Mouse (Mus musculus) left cerebral cortex, adult 2 months (tissue): ENCODE results near the gene Fam98b. TPM values are rescaled to one million over a fixed set of nuclear protein-coding genes. Genes with fewer than 3 reads are reported as not detected.
A peak's percentile ranks its signal among the peaks of the same experiment; 100 is the strongest.

Source experiments
- DNase-seq, 2 experiments: peaks; one replicate each; pipeline ENCODE4 v3.0.0; 2021 to 2022; ENCODE audit warnings: low spot score in 2 of 2, mixed read lengths in 1 of 2; ENCODE audit errors: extremely low spot score in 1 of 2
- H3K27ac ChIP-seq: fragments of 200-600 bp; 2 replicates; pipeline ENCODE4 v1.8.1; 2022
- H3K4me3 ChIP-seq: fragments of 200-600 bp; 2 replicates; pipeline ENCODE4 v1.8.1; 2022
- CTCF ChIP-seq: fragments of 200-600 bp; IDR thresholded peaks from 2 replicates; pipeline ENCODE4 v1.8.1; 2022; ENCODE audit warnings: antibody characterized with exemption, mild to moderate bottlenecking, moderate library complexity
- intact Hi-C: fragments of 180-260 bp; cut with DNase I; formaldehyde crosslinking; loops from one replicate; pipeline ENCODE4 v1.15.1; 2025
- long read RNA-seq, 2 experiments: library from polyadenylated mRNA; stranded (forward); transcript quantifications; one replicate each; pipeline ENCODE4 v2.0.0; 2021; ENCODE audit warnings: borderline mapping rate in 2 of 2
- total RNA-seq, 2 experiments: library from RNA; stranded (reverse); gene quantifications; 2 replicates each; pipeline ENCODE4 v1.2.3; 2021

Fam98b gene
- 10 to 100 TPM; 53.6 to 54.5 TPM for total RNA-seq
- long read RNA-seq, experiment 1 = 0 reads
- long read RNA-seq, experiment 2, partial matches to known transcripts = 1 of 1 reads
- long read RNA-seq, experiment 2, other reads (novel, unspliced or antisense) = 0 of 1 reads

DNA sequence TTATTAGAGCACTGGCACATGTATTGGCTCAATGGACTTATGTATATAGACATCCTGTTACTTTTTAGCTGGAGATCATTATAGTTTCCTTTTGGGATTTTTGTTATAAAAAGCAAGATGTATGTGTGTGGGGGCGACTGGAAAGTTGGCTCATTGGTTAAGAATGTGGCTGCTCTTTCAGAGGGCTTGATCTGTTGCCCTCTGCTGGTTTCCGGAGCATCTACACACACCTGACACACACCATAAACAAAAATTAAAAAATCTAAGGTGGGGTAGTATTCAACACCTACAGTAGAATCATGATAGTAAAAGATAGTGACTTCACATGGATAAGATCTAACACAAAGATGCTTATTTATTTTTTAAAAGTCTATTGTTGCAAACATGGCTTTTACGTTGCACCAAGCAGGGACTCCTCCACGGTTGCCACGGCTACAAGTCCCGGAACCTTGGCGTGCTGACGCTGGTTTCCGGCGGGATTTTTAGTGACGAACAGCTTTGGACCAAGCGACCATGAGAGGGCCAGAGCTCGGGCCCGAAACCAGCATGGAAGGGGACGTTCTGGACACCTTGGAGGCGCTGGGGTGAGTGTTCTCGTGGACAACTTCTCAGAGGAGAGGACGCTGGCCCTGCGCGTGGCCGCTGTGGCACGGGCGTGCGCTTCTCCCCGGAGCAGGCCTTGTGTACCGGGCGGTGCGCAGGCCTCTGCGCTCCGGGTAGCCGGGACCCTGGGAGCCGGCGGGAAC, at the start of gene Fam98b:
Gene Fam98b, plus strand, starts transcription at position 485 of the 746 bp plus-strand sequence.
- intact Hi-C loops = loop anchor here (5.0 kb wide), 1 partner anchor 352 kb away; no protein-coding TSS in a partner anchor
- TF ChIP-seq CTCF = peak; percentile 69
- peak within 1 kb of the TSS; percentile 96 for H3K4me3 ChIP-seq
- peak within 1 kb of the TSS; percentile 94 for H3K27ac ChIP-seq
- DNase-seq = peak; percentile 88 to 90

- intact Hi-C loops = no loop called here
- no peak for DNase-seq
Observed at GRCm38 (mm10) chr2:117200869-117201338, 48.6 kb upstream of the Fam98b start.

GRCm38 (mm10) chr2:117203350-117203749, 46.2 kb upstream of the Fam98b start:
- Histone ChIP-seq H3K27ac (peak overlapping the region; percentile 79), H3K4me3 (no peak overlapping the region)
- intact Hi-C loops = no loop called here
- no peak for TF ChIP-seq CTCF
- peak in 1 of 2 experiments; percentile 46 for DNase-seq

More at GRCm38 (mm10) chr2:117200869-117201338, 48.6 kb upstream of the Fam98b start:
- H3K4me3 ChIP-seq = no peak overlapping the region
- TF ChIP-seq CTCF = no peak
- H3K27ac ChIP-seq = no peak overlapping the region

GRCm38 (mm10) chr2:117204534-117204933, 45.0 kb upstream of the Fam98b start:
- H3K4me3 ChIP-seq = no peak overlapping the region
- no peak for DNase-seq
- TF ChIP-seq CTCF = no peak
- intact Hi-C loops = no loop called here
- peak overlapping the region; percentile 44; the same call in 1 of the 2 replicates for H3K27ac ChIP-seq

DNA sequence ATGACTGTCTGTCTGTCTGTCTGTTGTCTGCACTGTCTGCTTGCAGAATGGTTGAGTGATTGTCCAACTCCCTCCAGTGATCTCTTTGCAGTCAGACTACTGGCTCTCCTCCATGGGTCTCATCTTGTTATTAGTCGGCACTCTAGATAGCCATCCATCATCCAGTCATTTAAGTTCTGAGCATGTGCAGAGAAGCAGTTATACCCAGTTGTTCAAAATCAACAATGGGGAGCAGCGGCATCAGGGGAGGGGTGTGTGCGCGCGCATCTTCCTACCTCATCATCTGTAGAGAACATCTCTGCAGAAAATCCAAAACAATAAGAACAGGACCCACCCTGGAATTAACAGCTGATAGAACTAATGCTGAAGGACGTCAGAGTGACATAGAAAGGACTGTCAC, 44.5 kb upstream of the Fam98b start:
- Histone ChIP-seq H3K27ac (no peak overlapping the region), H3K4me3 (no peak overlapping the region)
- no peak for DNase-seq
- no peak for TF ChIP-seq CTCF
- intact Hi-C loops = no loop called here

- H3K4me3 ChIP-seq = no peak overlapping the region
- TF ChIP-seq CTCF = no peak
- DNase-seq = no peak
- no peak overlapping the region for H3K27ac ChIP-seq
- intact Hi-C loops = no loop called here
Observed at GRCm38 (mm10) chr2:117210416-117211085, 39.0 kb upstream of the Fam98b start.

- intact Hi-C loops = no loop called here
- Histone ChIP-seq H3K4me3 (no peak overlapping the region), H3K27ac (no peak overlapping the region)
- DNase-seq = no peak
- TF ChIP-seq CTCF = peak; percentile 35
Observed at GRCm38 (mm10) chr2:117216152-117216551, 33.4 kb upstream of the Fam98b start.

DNA sequence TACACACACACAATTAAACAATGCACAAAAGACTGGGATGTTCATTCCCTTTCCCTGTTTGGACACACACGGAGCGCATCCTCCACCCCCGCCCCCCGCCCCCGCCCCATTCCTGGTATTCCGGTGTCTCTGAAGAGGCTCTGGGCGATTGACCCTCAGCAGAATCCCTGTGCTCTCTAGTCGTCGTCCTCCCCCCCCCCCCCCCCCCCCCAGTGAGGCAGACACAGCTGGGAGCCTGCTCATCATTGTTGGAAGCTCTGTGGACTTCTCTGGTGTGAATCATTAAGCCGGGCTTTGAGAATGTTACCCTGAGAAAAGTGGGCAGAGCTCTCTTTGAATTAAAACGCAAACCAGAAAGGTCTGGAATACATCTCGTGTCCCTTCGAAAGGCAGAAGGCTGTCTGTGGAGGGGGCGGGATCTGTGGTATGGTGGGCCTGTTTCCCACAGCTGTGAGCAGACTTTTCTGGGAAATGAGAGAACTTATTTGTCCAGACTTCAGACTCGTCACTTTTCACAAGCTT, 31.8 kb upstream of the Fam98b start:
- no peak for TF ChIP-seq CTCF
- DNase-seq = no peak
- no peak overlapping the region for H3K27ac ChIP-seq
- intact Hi-C loops = no loop called here
- H3K4me3 ChIP-seq = no peak overlapping the region

GRCm38 (mm10) chr2:117219536-117219935, 30.0 kb upstream of the Fam98b start:
- DNase-seq = no peak
- Histone ChIP-seq H3K27ac (no peak overlapping the region), H3K4me3 (no peak overlapping the region)
- intact Hi-C loops = no loop called here
- no peak for TF ChIP-seq CTCF

DNA sequence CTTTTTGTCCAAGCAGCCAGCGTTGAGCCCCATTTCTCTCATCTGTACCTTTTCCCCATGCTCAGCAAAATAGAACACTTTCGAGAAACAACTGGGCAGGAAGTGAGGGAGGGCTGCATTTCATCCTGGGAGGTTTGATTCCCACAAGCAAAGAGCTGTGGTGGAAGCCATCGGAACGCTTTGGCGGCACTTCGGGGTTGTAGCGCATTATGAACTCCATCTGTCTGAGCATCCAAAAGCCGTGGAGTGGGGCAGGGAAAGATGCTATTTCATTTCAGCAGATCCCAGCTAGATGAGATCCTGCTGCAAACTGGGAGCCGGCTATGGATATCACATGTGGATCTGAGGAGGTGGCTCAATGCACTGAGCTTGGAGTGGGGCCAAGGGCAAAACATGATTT, 26.9 kb upstream of the Fam98b start:
- TF ChIP-seq CTCF = no peak
- no peak for DNase-seq
- Histone ChIP-seq H3K27ac (no peak overlapping the region), H3K4me3 (no peak overlapping the region)
- intact Hi-C loops = loop anchor here (10.0 kb wide), 1 partner anchor 208 kb away; no protein-coding TSS in a partner anchor

GRCm38 (mm10) chr2:117228601-117229125, 20.9 kb upstream of the Fam98b start:
- peak in 1 of 2 experiments; percentile 28 for DNase-seq
- Histone ChIP-seq H3K27ac (peak overlapping the region; percentile 15; the same call in 1 of the 2 replicates), H3K4me3 (no peak overlapping the region)
- TF ChIP-seq CTCF = no peak
- intact Hi-C loops = loop anchor here (10.0 kb wide), 1 partner anchor 214 kb away; no protein-coding TSS in a partner anchor
